Mouse (Mus musculus) monocyte, adult 2 months (primary cell): ENCODE measurements around the gene Ecd.
"Not testable (repeated sequence)": the region's sequence is repeated elsewhere in the genome, so short reads cannot be mapped to it uniquely, and the experiment has no call there.

Experiments used
- DNase-seq, 2 experiments: peaks; one replicate each; pipeline ENCODE4 v3.0.0; 2022; ENCODE audit warnings: low spot score in 2 of 2, low read depth in 1 of 2

The Ecd gene

GRCm38 (mm10) chr14:20328474-20328873, 19.4 kb downstream of the Ecd start:
- DNase-seq = no peak

- DNase-seq = no peak
Observed at GRCm38 (mm10) chr14:20324196-20324595, 23.7 kb downstream of the Ecd start.

GRCm38 (mm10) chr14:20319420-20319819, 28.5 kb downstream of the Ecd start:
- peak in 1 of 2 experiments; percentile 6 for DNase-seq

GRCm38 (mm10) chr14:20315137-20315536, 32.8 kb downstream of the Ecd start:
- no peak for DNase-seq

GRCm38 (mm10) chr14:20305085-20305484, 42.8 kb downstream of the Ecd start:
- DNase-seq = not testable (repeated sequence)

- DNase-seq = no peak
Observed at GRCm38 (mm10) chr14:20298131-20298530, 49.8 kb downstream of the Ecd start.

GRCm38 (mm10) chr14:20297616-20298015, 50.3 kb downstream of the Ecd start:
- no peak for DNase-seq

- DNase-seq = no peak
Observed at GRCm38 (mm10) chr14:20294947-20295346, 53.0 kb downstream of the Ecd start.

GRCm38 (mm10) chr14:20294117-20294892, 53.6 kb downstream of the Ecd start, which contains the start of gene Nudt13:
Gene Nudt13 (plus strand): TSS chr14:20294697.
- DNase-seq = peak; percentile 52 to 60

GRCm38 (mm10) chr14:20291391-20291790, 56.5 kb downstream of the Ecd start:
- DNase-seq = no peak
